Mouse (Mus musculus): ENCODE data around the gene Zfp983. TPM values are rescaled to one million over a fixed set of nuclear protein-coding genes. Genes with fewer than 3 reads are reported as not detected.

The Zfp983 gene
- polyA plus RNA-seq, 1 experiment from 2014 or later: 11.9 TPM

DNA sequence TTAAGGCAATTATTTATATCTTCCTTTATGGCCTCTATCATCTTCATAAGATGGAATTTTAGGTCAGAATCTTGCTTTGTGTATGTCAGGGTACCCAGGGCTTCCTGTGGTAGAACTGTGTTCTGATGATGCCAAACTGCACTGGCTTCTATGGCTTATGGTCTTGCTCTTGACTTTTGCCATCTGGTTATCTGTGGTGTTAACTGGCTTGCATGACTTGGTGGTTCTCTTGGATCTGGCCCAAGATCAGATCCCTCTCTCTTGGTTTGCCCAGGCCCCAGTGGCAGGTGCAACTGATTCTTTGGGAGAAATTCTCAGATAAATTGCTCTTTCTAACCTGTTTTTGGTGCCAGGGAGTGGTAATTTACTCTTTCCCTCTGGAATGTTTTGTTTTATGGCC lies 45.6 kb downstream of the Zfp983 start:
- H3K4me1 ChIP-seq (replicated peaks): no peaks in the 10 kb centered on the region
- H3K4me2 ChIP-seq (replicated peaks): no peak overlapping the region
- no peak overlapping the region for H3K4me3 ChIP-seq (replicated peaks)
- H3K36me3 ChIP-seq: peaks cover 21% of the 10 kb centered on the region
- no peak overlapping the region for H3K27ac ChIP-seq
- H3K27me3 ChIP-seq: no peaks in the 10 kb centered on the region
- no peaks in the 10 kb centered on the region for H3K9me3 ChIP-seq
- ATAC-seq: no peak
- no peak overlapping the region for H3K9ac ChIP-seq (replicated peaks)

DNA sequence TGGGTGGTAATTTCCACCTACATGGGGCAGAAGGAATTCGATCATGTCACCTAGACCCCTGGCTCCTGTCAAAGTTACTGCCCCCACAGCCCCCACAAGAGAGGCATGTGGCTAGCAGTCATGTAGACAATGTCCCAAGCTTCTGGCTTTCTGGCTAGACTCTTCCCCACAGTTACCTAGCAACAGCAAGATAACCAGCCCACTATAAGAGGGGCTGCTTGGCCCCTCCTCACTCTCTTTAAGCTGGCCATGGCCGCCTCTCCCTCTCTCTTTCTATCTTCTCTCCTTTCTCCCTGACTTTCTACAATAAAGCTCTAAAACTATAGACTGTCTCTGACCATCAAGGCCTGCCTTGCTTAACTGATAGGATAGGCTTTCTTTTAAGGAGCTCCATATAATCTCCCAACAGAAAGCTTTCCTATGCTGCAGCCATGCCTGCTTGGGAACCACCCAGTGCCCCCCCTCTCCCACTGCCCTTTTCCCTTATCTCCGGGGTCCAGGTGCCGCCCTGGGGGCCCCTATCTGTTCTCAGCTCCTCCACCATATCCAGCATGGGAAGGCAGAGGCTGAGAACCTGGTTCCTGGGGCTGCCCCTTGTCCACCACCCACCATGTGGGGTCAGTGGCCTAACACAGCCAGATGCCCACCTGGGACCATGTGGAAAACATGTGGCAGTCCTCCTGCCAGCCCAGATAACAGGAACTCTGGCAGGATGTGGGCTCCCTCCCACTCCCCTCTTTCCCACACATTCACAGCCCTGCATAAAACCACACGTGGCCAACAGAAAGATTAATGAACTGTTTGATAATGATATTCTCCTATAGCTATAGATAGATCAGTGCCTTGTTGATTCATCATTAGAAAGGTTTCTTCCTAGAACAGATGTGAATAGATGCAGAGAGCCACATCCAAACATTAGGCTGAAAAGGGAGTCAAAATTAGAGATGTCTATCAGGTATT lies 52.1 kb downstream of the Zfp983 start:
- Histone ChIP-seq H3K4me3 (replicated peaks) (no peak overlapping the region), H3K4me2 (replicated peaks) (no peak overlapping the region), H3K27ac (no peak overlapping the region), H3K27me3 (no peaks in the 10 kb centered on the region), H3K4me1 (replicated peaks) (0 out of 2 replicates have a peak, but pooled peaks cover 4% of the 10 kb centered on the region), H3K36me3 (no peaks in the 10 kb centered on the region), H3K9ac (replicated peaks) (no peak overlapping the region), H3K9me3 (no peaks in the 10 kb centered on the region)
- ATAC-seq: no peak
- WGBS: 43% methylated on average over 5 of the region's 5 CpGs

DNA sequence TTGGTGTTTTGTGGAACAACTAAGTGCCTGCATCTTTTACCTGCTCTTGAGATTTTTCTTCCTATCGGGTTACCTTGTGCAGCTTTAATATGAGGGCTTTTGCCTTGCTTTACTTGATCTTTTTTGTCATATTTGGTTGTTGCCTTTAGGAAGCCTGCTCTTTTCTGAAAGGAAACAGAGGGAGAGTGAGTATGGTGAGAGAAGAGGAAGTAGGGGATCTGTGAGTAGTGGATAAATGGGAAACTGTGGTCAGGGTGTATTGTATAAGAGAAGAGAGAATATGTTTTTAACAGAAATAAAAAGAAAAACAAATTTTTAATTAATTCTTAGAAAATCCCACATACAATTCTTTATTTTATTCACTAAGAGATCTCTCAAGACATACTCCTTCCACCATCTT lies 53.0 kb downstream of the Zfp983 start:
- Histone ChIP-seq H3K4me3 (replicated peaks) (no peak overlapping the region), H3K27ac (no peak overlapping the region), H3K27me3 (no peaks in the 10 kb centered on the region), H3K4me2 (replicated peaks) (no peak overlapping the region), H3K9me3 (no peaks in the 10 kb centered on the region), H3K9ac (replicated peaks) (no peak overlapping the region), H3K4me1 (replicated peaks) (peaks cover 7% of the 10 kb centered on the region), H3K36me3 (no peaks in the 10 kb centered on the region)
- 91% methylated on average over 1 of the region's 1 CpGs for whole genome bisulfite sequencing
- no peak for ATAC-seq

DNA sequence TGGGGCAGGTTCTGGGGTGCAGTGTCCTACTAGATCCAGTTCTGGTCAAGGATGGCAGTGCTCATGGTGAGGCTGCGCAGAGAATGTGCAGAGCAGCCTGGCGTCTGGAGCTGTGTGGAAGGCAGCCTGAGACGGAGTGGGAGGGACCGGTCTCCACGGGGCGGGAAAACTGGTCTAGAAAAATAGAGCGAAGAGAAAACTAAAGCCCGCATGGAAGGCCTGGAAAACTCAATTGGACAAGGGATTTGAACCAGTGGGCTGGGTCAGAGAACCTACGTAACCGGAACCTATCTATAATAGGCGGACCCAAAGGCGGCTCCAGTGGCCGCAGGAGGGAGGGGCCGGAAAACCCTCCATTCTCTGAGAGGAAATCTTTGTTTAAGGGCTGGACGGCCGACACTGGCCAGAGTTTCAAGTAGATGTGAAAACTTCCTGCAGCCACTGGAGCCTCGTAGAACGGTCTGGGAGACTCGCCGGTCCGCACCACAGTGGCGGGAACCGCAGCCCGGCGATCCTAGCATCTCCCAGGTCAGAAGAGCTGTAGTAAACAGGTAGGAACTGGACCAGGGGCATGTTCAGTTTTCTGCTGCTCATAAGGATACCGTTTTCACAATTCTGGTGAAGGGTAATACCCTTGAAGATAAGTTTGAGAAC lies 57.0 kb downstream of the Zfp983 start, which contains the start of gene Zfp760:
Zfp760 (plus strand) TSS at position 399 of the 654 bp plus-strand sequence.
- H3K27me3 ChIP-seq: no peaks in the 10 kb centered on the region
- H3K4me2 ChIP-seq (replicated peaks): peak within 1 kb of the TSS; percentile 57
- 3% methylated on average over 26 of the region's 26 CpGs for WGBS
- H3K9ac ChIP-seq (replicated peaks): peak within 1 kb of the TSS; percentile 75
- peaks cover 21% of the 10 kb centered on the region for H3K4me1 ChIP-seq (replicated peaks)
- peak within 1 kb of the TSS; percentile 75 for H3K4me3 ChIP-seq (replicated peaks)
- ATAC-seq: peak; percentile 99
- no peaks in the 10 kb centered on the region for H3K9me3 ChIP-seq
- peak within 1 kb of the TSS; percentile 85 for H3K27ac ChIP-seq
- peaks cover 13% of the 10 kb centered on the region for H3K36me3 ChIP-seq

DNA sequence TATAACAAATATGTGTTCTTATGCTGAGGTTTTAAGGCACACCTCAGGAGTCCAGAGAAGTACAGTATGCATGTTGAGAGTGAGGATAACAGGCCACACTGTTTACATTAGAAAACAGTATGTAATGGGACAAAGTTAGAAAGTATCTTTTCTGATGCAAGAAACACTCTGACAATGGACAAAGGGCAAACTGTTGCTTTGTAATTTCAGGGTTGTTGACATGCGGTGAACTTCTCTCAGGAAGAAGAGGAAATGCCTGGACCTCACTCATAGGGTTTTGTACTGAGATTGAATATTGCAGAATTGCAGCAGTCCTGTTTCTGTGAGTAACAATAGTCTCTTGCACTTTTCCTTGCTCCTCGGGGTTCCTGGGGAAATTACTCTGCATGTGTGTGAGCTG lies 58.0 kb downstream of the Zfp983 start:
- Histone ChIP-seq H3K27ac (no peak overlapping the region), H3K27me3 (no peaks in the 10 kb centered on the region), H3K4me1 (replicated peaks) (peaks cover 21% of the 10 kb centered on the region), H3K9me3 (no peaks in the 10 kb centered on the region), H3K36me3 (peaks cover 16% of the 10 kb centered on the region), H3K9ac (replicated peaks) (peak overlapping the region; percentile 63), H3K4me3 (replicated peaks) (peak overlapping the region; percentile 75), H3K4me2 (replicated peaks) (peak overlapping the region; percentile 57)
- ATAC-seq: no peak
- WGBS: 28% methylated on average over 2 of the region's 2 CpGs

Other genes starting within 250 kb of the Zfp983 start
- gene Zfp54, start 227.4 kb upstream of the Zfp983 start, polyA plus RNA-seq (2015; fragmentation: Nextera tagmentation; extraction: Ambion mirVana): 3.5 and 4.8 TPM in 2 replicates
- gene Zfp51, start 200.2 kb upstream of the Zfp983 start, polyA plus RNA-seq (2015; fragmentation: Nextera tagmentation; extraction: Ambion mirVana): 16.1 and 16.4 TPM in 2 replicates
- 9.5 and 11.1 TPM in 2 replicates for gene Zfp53, start 161.6 kb upstream of the Zfp983 start, polyA plus RNA-seq (2015; fragmentation: Nextera tagmentation; extraction: Ambion mirVana)
- gene Zfp52, start 115.1 kb upstream of the Zfp983 start, polyA plus RNA-seq (2015; fragmentation: Nextera tagmentation; extraction: Ambion mirVana): 0.84 and 1.2 TPM in 2 replicates
- 15.1 and 17.9 TPM in 2 replicates for gene Zfp948, start 83.6 kb upstream of the Zfp983 start, polyA plus RNA-seq (2015; fragmentation: Nextera tagmentation; extraction: Ambion mirVana)
- 18.5 and 23.8 TPM in 2 replicates for gene Gm10226, start 41.2 kb downstream of the Zfp983 start, polyA plus RNA-seq (2015; fragmentation: Nextera tagmentation; extraction: Ambion mirVana)
- gene Zfp760, start 57.1 kb downstream of the Zfp983 start, polyA plus RNA-seq (2015; fragmentation: Nextera tagmentation; extraction: Ambion mirVana): 18.9 and 19.3 TPM in 2 replicates
- 11.4 and 13.3 TPM in 2 replicates for gene Zfp229, start 80.2 kb downstream of the Zfp983 start, polyA plus RNA-seq (2015; fragmentation: Nextera tagmentation; extraction: Ambion mirVana)
- gene Zfp820, start 195.1 kb downstream of the Zfp983 start, polyA plus RNA-seq (2015; fragmentation: Nextera tagmentation; extraction: Ambion mirVana): 2.8 and 3.1 TPM in 2 replicates

Data from midbrain, embryonic 13.5 days (tissue).